Mouse (Mus musculus) bone marrow, adult 2 months (tissue): ENCODE results near the gene Pdcd5. TPM values are rescaled to one million over a fixed set of nuclear protein-coding genes. Genes with fewer than 3 reads are reported as not detected.
A peak's percentile ranks its signal among the peaks of the same experiment; 100 is the strongest.

ENCODE experiments used
- H3K27ac ChIP-seq: fragments of 200-500 bp; 2 replicates; pipeline ENCODE4 v1.5.1; 2012; ENCODE audit warnings: low read depth, mild to moderate bottlenecking, control low read depth, inconsistent platforms, low read length; ENCODE audit not compliant: control insufficient read depth, poor library complexity, insufficient read depth
- H3K4me1 ChIP-seq: fragments of 200-500 bp; 2 replicates; pipeline ENCODE4 v1.6.1; 2011; ENCODE audit warnings: low read length; ENCODE audit not compliant: control insufficient read depth, insufficient read depth
- H3K4me3 ChIP-seq: fragments of 200-500 bp; replicated peaks from 2 replicates; pipeline ENCODE3; 2011; ENCODE audit warnings: mild to moderate bottlenecking, low read depth, low read length, control low read depth; ENCODE audit not compliant: control insufficient read depth
- CTCF ChIP-seq: fragments of 200-500 bp; IDR thresholded peaks from 2 replicates; pipeline ENCODE4 v1.5.1; 2011; ENCODE audit warnings: low read length, control low read depth; ENCODE audit not compliant: control insufficient read depth, insufficient read depth
- POLR2A ChIP-seq: fragments of 200-500 bp; IDR thresholded peaks from 2 replicates; pipeline ENCODE4 v1.6.1; 2011; ENCODE audit warnings: low read depth, mild to moderate bottlenecking, control low read depth, low read length, borderline replicate concordance; ENCODE audit not compliant: control insufficient read depth
- WGBS: fragments of 180-500 bp; shearing (Covaris S2); methylation state at CpG from one replicate; pipeline ENCODE4 v1.1.7; 2018; 5-methylcytosine and 5-hydroxymethylcytosine counted together
- polyA plus RNA-seq: library from polyadenylated mRNA; stranded (reverse); fragments of >200 nt; gene quantifications from 2 replicates; pipeline ENCODE4 v1.2.4, GENCODE M21; 2011; ENCODE audit warnings: low replicate concordance; ENCODE audit not compliant: missing spikeins, insufficient read depth, insufficient read length

Pdcd5 gene
- polyA plus RNA-seq, 1 experiment: 89.4 TPM

DNA sequence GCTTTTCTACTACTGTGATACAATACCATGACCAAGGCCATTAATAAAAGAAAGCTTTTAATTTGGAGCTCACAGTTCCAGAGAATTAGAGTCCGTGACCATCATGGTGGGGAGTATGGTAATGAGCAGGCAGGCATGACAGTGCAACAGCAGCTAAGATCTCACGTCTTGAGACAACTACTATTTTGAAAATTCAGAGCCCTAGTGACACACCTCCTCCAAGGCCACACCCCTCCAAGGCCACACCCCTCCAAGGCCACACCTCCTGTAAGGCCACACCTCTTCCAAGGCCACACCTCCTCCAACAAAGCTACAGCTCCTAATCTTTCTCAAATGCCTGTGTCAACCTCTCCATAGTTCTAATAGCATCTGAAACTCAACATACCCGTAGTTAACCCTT lies 1.8 kb upstream of the Pdcd5 start:
- H3K4me1 ChIP-seq: no peaks in the 10 kb centered on the region; the same call in 1 of the 2 replicates
- H3K27ac ChIP-seq: no peak overlapping the region
- H3K4me3 ChIP-seq: no peak overlapping the region
- no peak for TF ChIP-seq CTCF
- TF ChIP-seq POLR2A: no peak
- 30% methylated on average over 3 of the region's 3 CpGs for WGBS

DNA sequence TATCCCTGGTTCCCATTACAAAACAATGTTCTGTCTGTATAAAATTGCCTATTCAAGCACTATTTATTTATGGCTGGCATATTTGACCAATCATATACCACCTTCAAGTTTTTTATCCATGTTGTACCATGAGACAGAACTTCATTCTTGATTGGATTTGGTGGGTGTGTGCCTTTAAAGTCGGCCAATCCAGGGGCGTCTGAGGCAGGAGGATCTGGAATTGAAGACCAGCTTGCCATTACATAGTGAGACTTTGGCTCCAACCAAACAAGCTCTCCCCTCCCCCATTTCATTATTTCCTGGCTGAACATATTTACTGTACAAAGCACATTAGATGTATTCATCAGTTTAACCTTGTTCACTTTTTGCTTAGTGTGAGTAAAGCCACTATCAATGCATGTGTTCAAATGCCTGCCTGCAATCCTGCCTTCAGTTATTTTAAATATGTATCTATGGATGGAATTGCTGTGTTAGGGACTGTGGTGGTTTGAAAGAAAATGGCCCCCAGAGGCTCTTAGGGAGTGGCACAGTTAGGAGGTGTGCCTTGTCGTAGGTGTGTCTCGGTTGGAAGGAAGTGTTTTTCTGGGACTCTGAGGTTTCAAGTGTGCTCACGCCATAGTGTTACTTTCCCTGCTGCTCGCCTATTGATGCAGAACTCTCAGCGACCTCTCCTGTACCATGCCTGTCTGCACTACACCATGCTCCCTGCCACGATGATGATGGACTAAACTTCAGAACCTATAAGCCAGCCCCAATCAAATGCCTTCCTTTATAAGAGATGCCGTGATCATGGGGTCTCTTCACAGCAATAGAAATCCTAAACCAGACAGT lies 1.1 kb upstream of the Pdcd5 start:
- Histone ChIP-seq H3K4me3 (no peak overlapping the region), H3K27ac (no peak overlapping the region), H3K4me1 (no peaks in the 10 kb centered on the region; the same call in 1 of the 2 replicates)
- 66% methylated on average over 9 of the region's 9 CpGs for WGBS
- no peak for TF ChIP-seq CTCF
- TF ChIP-seq POLR2A: no peak

DNA sequence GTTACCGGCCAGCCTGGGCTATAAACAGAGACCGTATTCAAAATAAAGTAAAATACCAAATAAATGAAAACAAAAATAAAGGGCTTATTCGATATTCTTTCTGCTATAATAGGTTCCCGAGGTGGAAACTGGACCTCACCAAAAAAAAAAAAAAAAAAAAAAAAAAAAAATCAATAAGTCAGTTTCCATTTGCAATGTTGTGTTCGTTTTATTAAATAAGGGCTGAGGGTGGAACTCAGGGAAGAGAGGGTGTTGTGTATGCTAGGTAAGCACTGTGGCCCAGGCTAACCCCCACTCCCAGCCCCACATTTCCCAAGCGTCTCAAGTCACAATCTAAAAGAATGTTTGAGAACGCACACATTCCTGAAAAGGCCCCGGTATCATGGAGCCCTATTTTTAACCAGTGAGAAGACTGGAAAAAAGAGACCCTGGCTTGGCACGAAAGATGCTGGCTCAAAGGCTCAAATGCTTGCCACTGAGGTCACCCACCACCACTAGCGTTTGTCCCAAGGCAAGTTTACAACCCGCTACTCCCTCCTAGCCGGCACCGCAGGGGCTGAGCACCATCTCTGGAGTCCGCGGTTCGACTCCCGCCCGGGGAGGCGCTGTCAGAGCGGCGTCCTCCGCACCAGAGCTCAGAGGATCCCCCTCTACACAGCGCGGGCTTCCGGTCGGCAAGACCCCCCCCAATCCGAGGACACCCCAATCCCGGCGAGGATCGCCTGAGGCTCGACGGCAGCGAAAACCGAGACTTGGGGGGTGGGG lies 822 bp downstream of the Pdcd5 start:
- peak overlapping the region; percentile 36; the same call in 1 of the 2 replicates for H3K27ac ChIP-seq
- TF ChIP-seq POLR2A: no peak
- no peak for TF ChIP-seq CTCF
- no peaks in the 10 kb centered on the region; the same call in 1 of the 2 replicates for H3K4me1 ChIP-seq
- WGBS: 10% methylated on average over 34 of the region's 34 CpGs
- H3K4me3 ChIP-seq: peak overlapping the region; percentile 90

DNA sequence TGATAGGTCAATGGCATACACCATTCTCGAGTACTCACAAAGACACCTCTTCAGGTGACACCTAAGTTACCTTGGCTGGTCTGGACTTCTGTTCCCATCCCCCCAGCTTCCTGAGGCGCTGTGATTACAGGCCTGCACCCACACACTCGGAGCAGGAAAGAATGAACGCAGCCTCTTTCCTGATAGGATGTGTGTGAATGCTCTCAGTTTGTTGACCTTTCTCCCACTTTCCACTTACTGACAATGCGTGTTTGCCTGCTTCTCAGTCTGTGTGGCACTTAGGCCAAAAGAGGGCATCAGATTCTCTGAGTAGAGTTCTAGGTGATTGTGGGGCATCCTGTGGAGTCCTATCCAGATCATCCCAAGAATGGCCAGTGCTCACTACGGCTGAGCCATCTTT lies 7.2 kb downstream of the Pdcd5 start:
- TF ChIP-seq CTCF (no peak), POLR2A (no peak)
- H3K4me1 ChIP-seq: no peaks in the 10 kb centered on the region
- H3K4me3 ChIP-seq: no peak overlapping the region
- no peak overlapping the region for H3K27ac ChIP-seq
- 84% methylated on average over 6 of the region's 6 CpGs for WGBS

DNA sequence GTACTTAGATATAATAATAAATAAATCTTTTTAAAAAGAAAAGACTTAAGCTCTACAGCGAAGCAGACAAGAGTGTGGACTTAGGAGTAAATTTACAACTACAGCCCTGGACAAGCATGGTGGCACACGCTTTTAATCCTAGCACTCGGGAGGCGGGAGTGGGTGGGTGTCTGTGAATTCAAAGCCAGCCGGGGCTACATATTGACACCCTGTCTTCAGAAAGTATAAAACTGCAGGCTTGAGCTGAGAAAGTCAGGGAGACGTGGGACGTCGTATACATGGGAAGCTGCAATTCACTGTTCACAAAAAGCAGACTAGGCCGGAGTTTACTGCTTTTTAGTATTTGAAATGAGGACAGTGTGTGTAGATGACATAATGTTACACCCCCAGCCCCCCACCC lies 10.4 kb downstream of the Pdcd5 start:
- TF ChIP-seq CTCF: no peak
- no peak for TF ChIP-seq POLR2A
- no peaks in the 10 kb centered on the region for H3K4me1 ChIP-seq
- WGBS: 87% methylated on average over 9 of the region's 9 CpGs

DNA sequence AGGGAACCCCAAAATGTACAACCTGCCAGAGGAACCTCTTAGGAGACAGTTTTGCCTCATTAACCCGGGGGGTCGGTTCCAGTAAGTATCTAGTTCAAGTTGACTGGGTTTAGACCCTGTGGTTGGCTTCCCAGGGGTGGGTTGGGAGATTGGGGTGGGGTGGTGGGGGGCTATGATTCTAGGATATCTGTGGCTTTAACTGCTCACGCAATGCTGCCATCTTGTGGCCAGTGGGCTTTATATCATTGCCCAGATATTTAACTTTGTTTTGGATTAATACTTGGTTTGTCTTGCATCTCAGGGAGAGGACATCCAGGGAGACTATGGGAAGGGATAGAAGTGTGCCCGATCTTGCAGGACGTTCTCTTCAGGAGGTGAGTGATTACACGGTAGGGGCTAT lies 11.1 kb downstream of the Pdcd5 start:
- no peak overlapping the region for H3K27ac ChIP-seq
- WGBS: 68% methylated on average over 6 of the region's 6 CpGs
- no peaks in the 10 kb centered on the region for H3K4me1 ChIP-seq
- no peak overlapping the region for H3K4me3 ChIP-seq
- TF ChIP-seq CTCF: peak; percentile 37
- no peak for TF ChIP-seq POLR2A

More for the DNA sequence above, 10.4 kb downstream of the Pdcd5 start:
- H3K4me3 ChIP-seq: no peak overlapping the region
- H3K27ac ChIP-seq: no peak overlapping the region

DNA sequence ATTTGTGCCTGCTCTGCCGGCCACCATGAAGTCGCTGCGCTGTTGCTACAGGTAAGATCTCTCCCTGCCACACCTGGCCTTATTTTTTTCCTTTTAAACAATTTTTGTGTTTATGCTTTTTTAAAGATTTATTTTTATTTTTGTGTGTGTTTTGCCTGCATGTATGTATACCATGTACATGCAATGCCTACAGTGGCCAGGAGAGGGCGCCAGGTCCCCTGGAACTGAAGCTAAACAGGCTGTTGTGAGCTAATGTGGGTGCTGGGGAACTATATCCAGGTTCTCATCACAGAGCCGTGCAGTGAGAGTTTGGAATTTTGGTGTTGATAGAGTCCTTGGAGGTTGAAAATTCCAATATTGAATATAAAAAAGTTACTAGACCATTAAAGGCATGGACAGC lies 18.8 kb downstream of the Pdcd5 start:
- no peak overlapping the region for H3K4me3 ChIP-seq
- TF ChIP-seq POLR2A (no peak), CTCF (peak; percentile 90)
- WGBS: 76% methylated on average over 5 of the region's 5 CpGs

DNA sequence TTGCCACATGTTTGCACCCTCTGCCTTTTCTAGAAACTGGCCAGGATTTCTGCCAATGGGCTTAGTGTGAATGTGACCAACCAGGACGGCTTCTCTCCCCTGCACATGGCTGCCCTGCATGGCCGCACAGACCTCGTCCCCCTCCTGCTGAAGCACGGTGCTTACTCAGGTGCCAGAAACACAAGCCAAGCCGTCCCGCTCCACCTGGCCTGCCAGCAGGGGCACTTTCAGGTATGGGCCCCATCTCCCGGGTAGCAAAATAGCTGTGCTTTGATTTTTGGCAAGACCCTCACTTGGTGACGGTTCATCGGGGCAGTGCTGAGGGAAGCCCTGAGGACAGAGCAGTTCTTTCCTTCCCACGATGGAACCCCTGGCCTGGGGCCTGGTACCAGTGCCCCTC lies 19.9 kb downstream of the Pdcd5 start:
- 89% methylated on average over 10 of the region's 10 CpGs for WGBS

More for the DNA sequence above, 18.8 kb downstream of the Pdcd5 start:
- Histone ChIP-seq H3K27ac (no peak overlapping the region), H3K4me1 (no peaks in the 10 kb centered on the region)

More for the DNA sequence above, 19.9 kb downstream of the Pdcd5 start:
- no peaks in the 10 kb centered on the region for H3K4me1 ChIP-seq
- TF ChIP-seq POLR2A (no peak), CTCF (no peak)
- H3K27ac ChIP-seq: no peak overlapping the region
- no peak overlapping the region for H3K4me3 ChIP-seq
